In genomic region chr12:69765543-69765942, GRCm38 (mm10) we compare ENCODE assay signal across 15 mouse cellular contexts. TPM values are rescaled to one million over a fixed set of nuclear protein-coding genes. Genes with fewer than 3 reads are reported as not detected.
DNase-seq lines count a peak whose midpoint lies in the region; ATAC-seq and TF ChIP-seq lines count a peak whose summit lies in the region.
"Had no signal": no experiment of that assay in that cellular context is flagged by ENCODE, and none has a peak within 500 bp of the region (broad histone marks: within the 10 kb centered on the region; RNA-seq: fewer than 3 reads in every experiment).

No protein-coding gene starts in this region.

- WGBS in hindbrain, postnatal 0 days, result 40% methylated on average over 9 of the region's 9 CpGs
- 48% methylated on average over 9 of the region's 9 CpGs for WGBS in hindbrain, embryonic 16.5 days
- WGBS in liver, embryonic 13.5 days (ENCODE audit: insufficient replicate concordance), result 83% methylated on average over 9 of the region's 9 CpGs
- 89% methylated on average over 9 of the region's 9 CpGs for WGBS in liver, embryonic 11.5 days

- H3K27me3 ChIP-seq in hindbrain, postnatal 0 days (ENCODE audit: insufficient read depth, low read length), result no peaks in the 10 kb centered on the region
- no peaks in the 10 kb centered on the region for H3K27me3 ChIP-seq in hindbrain, embryonic 16.5 days (replicated peaks; ENCODE audit: control insufficient read depth, insufficient read depth, low read length)
- H3K27me3 ChIP-seq in liver, embryonic 13.5 days, result no peaks in the 10 kb centered on the region
- H3K27me3 ChIP-seq in liver, embryonic 11.5 days (replicated peaks; ENCODE audit: control insufficient read depth, insufficient read depth, low read length), result no peaks in the 10 kb centered on the region
- H3K27me3 ChIP-seq: limb, embryonic 12.5 days had no signal

- H3K36me3 ChIP-seq in hindbrain, postnatal 0 days (ENCODE audit: insufficient read depth, low read length), result no peaks in the 10 kb centered on the region
- no peaks in the 10 kb centered on the region for H3K36me3 ChIP-seq in hindbrain, embryonic 16.5 days (ENCODE audit: control insufficient read depth, insufficient read depth, low read length)
- no peaks in the 10 kb centered on the region for H3K36me3 ChIP-seq in liver, embryonic 13.5 days
- H3K36me3 ChIP-seq in liver, embryonic 11.5 days (ENCODE audit: control insufficient read depth, insufficient read depth, low read length), result no peaks in the 10 kb centered on the region
- H3K36me3 ChIP-seq: limb, embryonic 12.5 days had no signal

- DNase-seq in hindbrain, postnatal 0 days (ENCODE audit: low spot score), result peak; percentile 30
- no peak for DNase-seq in liver, embryonic 13.5 days
- no peak for DNase-seq in liver, embryonic 11.5 days (ENCODE audit: low spot score)
- peak; percentile 65 for DNase-seq in retina, postnatal 1 day
- DNase-seq in retina, embryonic 14.5 days (ENCODE audit: low spot score), result no peak
- no peak for DNase-seq in thymus, adult 18-20 months
- DNase-seq: adrenal gland, postnatal 10 days; cerebellum, adult 18-20 months; cerebellum, postnatal 36 days; gastrocnemius, postnatal 14 days; heart, adult 2 months had no signal

- no peak overlapping the region for H3K4me3 ChIP-seq in hindbrain, postnatal 0 days (ENCODE audit: low read length)
- H3K4me3 ChIP-seq in hindbrain, embryonic 16.5 days (ENCODE audit: low read length), result no peak overlapping the region
- no peak overlapping the region for H3K4me3 ChIP-seq in liver, embryonic 13.5 days (replicated peaks)
- no peak overlapping the region for H3K4me3 ChIP-seq in liver, embryonic 11.5 days (ENCODE audit: low read depth, low read length)
- H3K4me3 ChIP-seq: heart, adult 2 months; left cerebral cortex, adult 2 months; limb, embryonic 12.5 days had no signal

- no peak for TF ChIP-seq CTCF in hindbrain, postnatal 0 days (IDR thresholded peaks at IDR 0.05; ENCODE audit: low read depth)

- no peak overlapping the region for H3K4me2 ChIP-seq in hindbrain, postnatal 0 days (ENCODE audit: low read depth, low read length)
- H3K4me2 ChIP-seq in hindbrain, embryonic 16.5 days (ENCODE audit: low read length), result no peak overlapping the region
- no peak overlapping the region for H3K4me2 ChIP-seq in liver, embryonic 13.5 days
- no peak overlapping the region for H3K4me2 ChIP-seq in liver, embryonic 11.5 days
- H3K4me2 ChIP-seq: limb, embryonic 12.5 days had no signal

- H3K9ac ChIP-seq in hindbrain, postnatal 0 days (replicated peaks; ENCODE audit: low read length), result no peak overlapping the region
- no peak overlapping the region for H3K9ac ChIP-seq in hindbrain, embryonic 16.5 days (ENCODE audit: low read depth, low read length)
- H3K9ac ChIP-seq in liver, embryonic 13.5 days, result no peak overlapping the region
- H3K9ac ChIP-seq in liver, embryonic 11.5 days (ENCODE audit: low read depth, low read length), result no peak overlapping the region
- H3K9ac ChIP-seq: limb, embryonic 12.5 days had no signal

- no peaks in the 10 kb centered on the region for H3K9me3 ChIP-seq in hindbrain, postnatal 0 days (ENCODE audit: low read length)
- no peaks in the 10 kb centered on the region for H3K9me3 ChIP-seq in hindbrain, embryonic 16.5 days (ENCODE audit: control insufficient read depth, low read length)
- H3K9me3 ChIP-seq in liver, embryonic 13.5 days (replicated peaks), result no peaks in the 10 kb centered on the region
- no peaks in the 10 kb centered on the region for H3K9me3 ChIP-seq in liver, embryonic 11.5 days (ENCODE audit: control insufficient read depth, low read length)

- H3K27ac ChIP-seq in hindbrain, postnatal 0 days, result no peak overlapping the region
- H3K27ac ChIP-seq in hindbrain, embryonic 16.5 days (ENCODE audit: low read depth, low read length), result no peak overlapping the region
- H3K27ac ChIP-seq in liver, embryonic 13.5 days, result peak overlapping the region; percentile 58; the same call in 1 of the 2 replicates
- H3K27ac ChIP-seq in liver, embryonic 11.5 days (ENCODE audit: low read depth, low read length), result no peak overlapping the region
- H3K27ac ChIP-seq: heart, adult 2 months; left cerebral cortex, adult 2 months; limb, embryonic 12.5 days had no signal

- no peaks in the 10 kb centered on the region for H3K4me1 ChIP-seq in hindbrain, postnatal 0 days (ENCODE audit: insufficient read depth, low read length)
- H3K4me1 ChIP-seq in hindbrain, embryonic 16.5 days (ENCODE audit: control insufficient read depth, insufficient read depth, low read depth, low read length), result peaks cover 2% of the 10 kb centered on the region; the same call in 1 of the 2 replicates
- peaks cover 65% of the 10 kb centered on the region for H3K4me1 ChIP-seq in liver, embryonic 13.5 days (replicated peaks)
- H3K4me1 ChIP-seq in liver, embryonic 11.5 days (replicated peaks; ENCODE audit: control insufficient read depth, insufficient read depth, low read length), result peaks cover 14% of the 10 kb centered on the region

- no peak for ATAC-seq in hindbrain, postnatal 0 days
- ATAC-seq in hindbrain, embryonic 16.5 days, result no peak
- no peak for ATAC-seq in liver, embryonic 13.5 days (ENCODE audit: low read depth)
- no peak for ATAC-seq in liver, embryonic 11.5 days (replicated peaks; ENCODE audit: low FRiP score)

RNA-seq across cellular contexts. Expression of gene Cdkl1, which starts 25.5 kb away (rescaled TPM):
- 28.3 and 51.5 TPM in 2 replicates for total RNA-seq in hindbrain, postnatal 0 days (2014; rRNA removed)
- 20.2 and 26.7 TPM in 2 replicates for polyA plus RNA-seq in hindbrain, postnatal 0 days (2015; fragmentation: Nextera tagmentation; extraction: Ambion mirVana)
- 13.2 and 16.5 TPM in 2 replicates for polyA plus RNA-seq in hindbrain, embryonic 16.5 days (2015; fragmentation: Nextera tagmentation; extraction: Ambion mirVana)
- 1.3 and 1.8 TPM in 2 replicates for polyA plus RNA-seq in liver, embryonic 13.5 days (2015; fragmentation: Nextera tagmentation; extraction: Ambion mirVana)
- 0.21 and 0.52 TPM in 2 replicates for polyA plus RNA-seq in liver, embryonic 11.5 days (2014; fragmentation: Nextera tagmentation; extraction: Ambion mirVana)
- polyA plus RNA-seq: C2C12 had no signal

RNA-seq across cellular contexts. Expression of gene Atp5s, which starts 40.8 kb away (rescaled TPM):
- total RNA-seq in hindbrain, postnatal 0 days (2014; rRNA removed), result 24.5 and 33.5 TPM in 2 replicates
- polyA plus RNA-seq in hindbrain, postnatal 0 days (2015; fragmentation: Nextera tagmentation; extraction: Ambion mirVana), result 34.3 and 38.9 TPM in 2 replicates
- 38.9 and 42.6 TPM in 2 replicates for polyA plus RNA-seq in hindbrain, embryonic 16.5 days (2015; fragmentation: Nextera tagmentation; extraction: Ambion mirVana)
- 21.1 and 21.2 TPM in 2 replicates for polyA plus RNA-seq in liver, embryonic 13.5 days (2015; fragmentation: Nextera tagmentation; extraction: Ambion mirVana)
- polyA plus RNA-seq in liver, embryonic 11.5 days (2014; fragmentation: Nextera tagmentation; extraction: Ambion mirVana), result 30.0 and 34.3 TPM in 2 replicates

RNA-seq across cellular contexts. Expression of gene L2hgdh, which starts 40.9 kb away (rescaled TPM):
- total RNA-seq in hindbrain, postnatal 0 days (2014; rRNA removed), result 10.5 and 12.2 TPM in 2 replicates
- polyA plus RNA-seq in hindbrain, postnatal 0 days (2015; fragmentation: Nextera tagmentation; extraction: Ambion mirVana), result 10.2 and 11.0 TPM in 2 replicates
- 14.4 and 15.3 TPM in 2 replicates for polyA plus RNA-seq in hindbrain, embryonic 16.5 days (2015; fragmentation: Nextera tagmentation; extraction: Ambion mirVana)
- polyA plus RNA-seq in liver, embryonic 13.5 days (2015; fragmentation: Nextera tagmentation; extraction: Ambion mirVana), result 15.5 and 18.6 TPM in 2 replicates
- polyA plus RNA-seq in liver, embryonic 11.5 days (2014; fragmentation: Nextera tagmentation; extraction: Ambion mirVana), result 25.0 and 26.8 TPM in 2 replicates

Comparison
In these comparisons a context has a peak if more than half of its experiments do, and no peak if none do; other contexts are left out.
1. DNase-seq: peak in hindbrain, postnatal 0 days (single experiment) and retina, postnatal 1 day (single experiment); none in liver, embryonic 13.5 days (single experiment), liver, embryonic 11.5 days (single experiment), retina, embryonic 14.5 days (single experiment) and thymus, adult 18-20 months (0 of 2).